Mouse (Mus musculus): ENCODE measurements around the gene Grk3. TPM values are rescaled to one million over a fixed set of nuclear protein-coding genes. Genes with fewer than 3 reads are reported as not detected.

Gene Grk3
- polyA plus RNA-seq, 1 experiment from 2014 or later, result 20.6 TPM

Other genes starting within 250 kb of the Grk3 start
- gene Myo18b, start 119.4 kb downstream of the Grk3 start, polyA plus RNA-seq (2015; fragmentation: Nextera tagmentation; extraction: Ambion mirVana), result 0.83 and 1.3 TPM in 2 replicates
- gene Crybb2, start 54.3 kb upstream of the Grk3 start, polyA plus RNA-seq (2015; fragmentation: Nextera tagmentation; extraction: Ambion mirVana), result not detected in 2 replicates
- 0.42 and 0.57 TPM in 2 replicates for gene Crybb3, start 65.8 kb upstream of the Grk3 start, polyA plus RNA-seq (2015; fragmentation: Nextera tagmentation; extraction: Ambion mirVana)
- gene 2900026A02Rik, start 205.4 kb upstream of the Grk3 start, polyA plus RNA-seq (2015; fragmentation: Nextera tagmentation; extraction: Ambion mirVana), result 10.8 and 11.9 TPM in 2 replicates
- not detected in 2 replicates for gene Tmem211, start 211.1 kb upstream of the Grk3 start, polyA plus RNA-seq (2015; fragmentation: Nextera tagmentation; extraction: Ambion mirVana)